Mouse (Mus musculus) frontal cortex, adult 2 months (tissue): Measurements from ENCODE around the gene Glp1r. TPM values are rescaled to one million over a fixed set of nuclear protein-coding genes. Genes with fewer than 3 reads are reported as not detected.

Experiments used
- DNase-seq, 2 experiments: peaks; one replicate each; pipeline ENCODE4 v3.0.0; 2022; ENCODE audit warnings: low spot score in 1 of 2; ENCODE audit errors: extremely low spot score in 1 of 2
- polyA plus RNA-seq: library from polyadenylated mRNA; depleted of rRNA; stranded (reverse); fragments of >200 nt; gene quantifications from 2 replicates; pipeline ENCODE4 v1.2.3, GENCODE M21; 2012

The Glp1r gene
- polyA plus RNA-seq, 1 experiment = 0.70 TPM

DNA sequence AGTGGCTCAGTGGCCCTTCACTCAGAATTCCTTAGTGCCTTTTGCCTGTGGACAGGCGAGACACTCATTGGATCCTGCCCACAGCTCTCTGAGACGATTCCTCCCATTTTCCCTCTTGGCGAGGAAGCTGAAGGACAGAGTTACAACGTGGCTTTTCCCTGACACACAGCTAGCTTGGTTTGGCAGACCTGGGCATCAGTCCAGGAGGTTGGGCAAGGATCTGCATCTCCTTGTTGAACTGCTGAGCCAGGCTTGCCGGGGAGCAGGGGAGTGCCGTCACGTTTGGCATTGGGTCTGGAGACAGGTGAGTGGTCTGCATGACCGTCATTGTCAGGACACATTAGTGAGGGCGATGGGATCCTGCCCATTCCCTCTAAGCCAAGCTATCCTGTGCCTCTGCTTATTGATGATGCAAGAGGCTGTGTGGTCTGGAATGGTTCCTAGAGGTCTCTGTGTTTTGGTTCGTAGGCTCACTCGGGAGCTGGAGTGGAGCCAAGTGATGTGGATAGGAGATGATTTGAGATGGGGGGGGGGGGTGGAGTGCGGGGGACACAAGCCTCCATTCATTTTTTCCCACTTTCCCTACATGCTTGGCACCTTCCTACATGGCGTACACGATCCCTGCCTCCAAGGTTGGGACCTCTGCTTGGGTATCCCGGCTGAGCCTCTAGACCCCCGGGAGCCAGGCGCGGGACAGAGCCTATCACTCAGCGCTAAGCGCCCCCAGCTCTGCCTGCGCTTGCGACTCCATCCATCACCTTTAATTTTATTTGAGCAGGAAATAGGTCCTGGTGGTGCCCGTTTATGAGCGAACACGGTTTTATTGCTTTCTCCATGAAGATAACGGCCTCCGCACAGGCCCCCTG lies 9.5 kb downstream of the Glp1r start:
- no peak for DNase-seq

DNA sequence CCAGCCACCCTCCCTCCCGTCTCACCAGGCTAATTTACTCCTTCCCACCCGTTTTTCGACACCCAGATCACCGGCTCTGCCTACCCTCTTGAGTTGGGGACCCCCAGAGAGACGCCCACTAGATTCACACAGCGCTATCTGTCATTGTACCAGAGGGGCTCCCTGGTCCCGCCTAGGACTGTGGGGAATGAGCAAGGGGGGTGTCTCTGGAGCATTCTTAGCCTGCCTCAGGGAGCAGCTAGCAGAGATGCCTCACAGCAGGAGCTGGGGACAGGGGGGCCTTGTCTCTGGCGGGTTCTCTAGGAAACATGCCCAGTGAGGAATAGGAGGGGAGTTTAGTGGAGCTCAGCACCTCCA lies 10.1 kb downstream of the Glp1r start:
- no peak for DNase-seq

DNA sequence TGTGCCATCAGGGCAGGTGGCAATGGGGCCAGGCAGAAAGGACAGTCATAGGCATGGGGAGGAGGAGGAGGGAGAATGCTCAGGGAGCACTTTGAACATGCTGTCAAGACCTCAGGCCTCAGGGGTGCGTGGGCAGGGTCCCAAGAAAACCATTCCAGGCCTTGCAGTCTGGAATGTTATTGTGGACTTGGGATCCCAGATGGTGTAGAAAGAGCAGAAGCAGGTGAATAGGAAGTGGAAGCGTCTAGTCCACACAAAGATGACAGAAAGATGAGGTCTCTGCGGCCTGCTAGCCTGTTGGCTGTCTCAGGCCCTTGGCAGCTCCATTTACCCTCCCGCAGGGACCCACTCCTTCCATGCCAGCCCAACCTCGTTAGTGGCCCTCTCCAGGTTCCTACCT lies 10.9 kb downstream of the Glp1r start:
- DNase-seq = no peak

DNA sequence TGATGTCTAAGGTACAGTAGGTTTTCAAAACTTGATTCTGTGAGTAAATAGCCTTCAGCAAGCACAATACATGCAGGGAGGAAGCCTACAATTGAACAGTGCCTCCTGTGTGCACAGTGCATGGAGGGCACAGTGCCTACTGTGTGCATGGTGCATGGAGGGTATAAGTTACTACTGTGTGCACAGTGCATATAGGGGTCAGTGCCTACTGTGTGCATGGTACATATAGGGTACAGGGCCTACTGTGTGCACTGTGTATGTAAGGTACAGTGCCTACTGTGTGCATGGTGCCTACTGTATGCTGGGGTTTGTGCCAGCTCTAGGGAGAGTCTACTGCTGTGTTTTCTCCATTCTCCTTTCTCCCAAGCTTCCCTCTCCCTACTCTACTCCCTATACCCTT lies 12.6 kb downstream of the Glp1r start:
- no peak for DNase-seq

DNA sequence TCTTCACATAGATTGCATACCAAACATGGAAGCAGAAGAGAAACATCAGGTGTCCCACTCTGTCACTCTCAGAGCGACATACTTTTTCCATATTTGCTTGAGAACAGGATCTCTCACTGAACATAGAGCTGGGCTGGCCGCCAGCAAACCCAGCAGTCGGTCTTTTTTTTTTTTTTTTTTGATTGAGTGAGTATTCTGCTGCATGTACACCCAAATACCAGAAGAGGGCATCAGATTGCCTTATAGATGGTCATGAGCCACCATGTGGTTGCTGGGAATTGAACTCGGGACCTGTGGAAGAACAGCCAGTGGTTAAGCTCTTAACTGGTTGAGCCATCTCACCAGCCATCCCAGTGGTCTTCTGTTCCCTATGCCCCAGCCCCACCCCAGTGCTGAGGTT lies 21.9 kb downstream of the Glp1r start:
- DNase-seq = no peak

DNA sequence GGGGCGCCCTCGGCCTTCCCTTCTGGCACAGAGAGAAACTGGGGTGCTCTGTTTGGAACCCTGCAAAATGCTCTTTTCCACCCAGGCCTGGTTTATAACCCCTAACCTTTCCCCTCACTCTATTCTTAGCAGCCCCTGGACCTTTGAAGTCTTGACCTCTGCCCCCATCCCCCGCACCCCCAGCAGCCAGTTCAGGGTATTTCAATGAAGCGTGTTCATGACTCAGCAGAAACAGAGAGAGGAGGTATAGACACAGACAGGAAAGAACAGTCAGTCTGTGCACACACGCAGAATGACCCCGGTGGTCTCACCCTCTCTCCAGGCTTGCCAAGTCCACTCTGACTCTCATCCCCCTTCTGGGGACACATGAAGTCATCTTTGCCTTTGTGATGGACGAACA lies 29.2 kb downstream of the Glp1r start:
- DNase-seq = no peak

DNA sequence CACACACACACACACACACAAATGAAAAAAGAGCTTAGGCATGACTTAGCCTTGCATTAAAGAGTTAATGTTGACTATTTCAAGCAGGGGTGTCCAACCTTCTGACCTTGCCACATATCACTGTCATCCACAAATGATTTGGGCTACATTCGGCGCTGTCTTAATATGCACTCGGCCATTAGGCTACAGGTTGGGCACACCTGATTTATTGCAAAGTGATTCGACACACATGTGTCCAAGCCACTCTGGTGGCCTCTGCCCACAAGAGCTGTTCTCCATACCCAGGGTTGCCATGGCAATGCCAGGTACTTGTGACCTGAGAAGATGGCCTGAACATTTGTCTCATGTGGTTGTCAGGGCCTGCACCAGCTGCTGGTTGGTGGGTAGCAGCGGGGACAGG lies 31.2 kb downstream of the Glp1r start:
- no peak for DNase-seq

DNA sequence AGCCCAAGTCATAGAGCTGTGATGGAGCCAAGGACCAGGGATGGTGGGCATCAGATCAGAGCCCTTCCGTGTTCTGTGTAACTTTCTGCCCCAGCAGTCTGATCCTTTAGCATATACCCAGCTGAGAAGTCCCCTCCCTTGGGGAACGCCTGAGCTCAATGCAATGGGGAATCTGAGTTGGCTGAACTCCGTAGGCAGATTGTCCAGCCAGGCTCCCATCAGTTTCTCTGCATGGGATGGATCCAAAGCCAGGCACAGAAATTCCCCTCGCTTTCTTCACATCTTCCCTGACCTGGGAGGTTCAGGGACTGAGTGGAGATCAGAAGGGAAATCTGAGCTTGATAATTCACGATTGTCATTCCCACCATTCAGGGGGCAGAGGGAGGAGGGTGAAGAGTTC lies 33.7 kb downstream of the Glp1r start:
- DNase-seq = no peak

DNA sequence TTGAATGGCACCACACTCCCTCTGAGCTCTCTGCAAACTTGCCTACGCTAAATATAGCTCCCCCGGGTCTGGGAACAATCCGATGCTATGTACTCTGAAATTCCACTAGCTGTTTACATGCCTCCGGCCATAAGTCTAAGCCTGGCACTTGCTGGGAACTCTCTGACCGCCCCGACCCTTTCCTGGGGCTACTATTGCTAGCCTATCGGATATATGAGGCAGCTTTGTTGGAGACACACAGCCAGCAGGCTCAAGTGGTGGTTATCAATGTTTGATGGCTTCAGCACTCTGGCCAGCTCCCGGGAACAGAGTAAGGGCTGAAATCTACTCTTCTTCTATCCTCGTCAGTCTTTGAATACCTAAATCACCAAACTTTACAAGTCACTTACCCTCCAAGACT lies 36.9 kb downstream of the Glp1r start:
- no peak for DNase-seq

DNA sequence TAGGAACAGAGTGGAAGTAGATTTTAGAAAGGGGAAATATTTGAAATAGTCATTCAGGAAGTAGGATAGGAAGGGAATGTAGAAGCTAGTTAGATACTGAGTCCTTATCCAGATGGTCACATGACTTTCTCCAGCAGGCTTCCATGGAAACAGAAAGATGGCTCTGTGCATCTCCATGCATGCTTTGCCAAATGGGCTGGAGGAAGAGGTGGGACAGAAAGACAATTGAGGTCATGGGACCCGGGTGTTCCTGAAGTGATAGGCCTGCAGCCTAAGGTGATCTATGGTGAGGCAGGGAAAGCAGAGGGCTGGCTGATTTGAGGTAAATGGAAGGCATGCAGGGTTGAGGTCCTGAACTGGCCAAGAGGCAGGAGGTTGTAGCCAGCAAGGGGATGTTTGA lies 46.8 kb downstream of the Glp1r start:
- DNase-seq = no peak

DNA sequence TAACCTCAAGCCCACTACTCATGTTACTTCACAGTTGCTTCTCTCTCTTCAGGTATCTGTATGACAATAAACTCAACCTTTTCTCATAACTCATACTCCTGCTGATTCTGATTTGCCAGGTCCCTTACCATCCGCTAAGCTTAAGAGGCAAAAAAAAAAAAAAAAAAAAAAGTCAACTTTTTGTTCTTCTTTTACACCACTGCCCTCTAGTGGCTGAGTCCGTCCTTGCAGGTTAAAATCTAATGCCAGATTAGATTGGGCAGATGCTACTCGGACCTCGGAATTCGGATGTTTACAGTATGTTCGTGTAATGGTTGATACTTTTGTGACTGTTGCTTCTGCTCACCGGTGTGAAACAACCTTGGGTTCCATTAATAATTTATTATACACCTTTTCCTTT lies 49.2 kb downstream of the Glp1r start:
- DNase-seq = peak; percentile 40 to 90

DNA sequence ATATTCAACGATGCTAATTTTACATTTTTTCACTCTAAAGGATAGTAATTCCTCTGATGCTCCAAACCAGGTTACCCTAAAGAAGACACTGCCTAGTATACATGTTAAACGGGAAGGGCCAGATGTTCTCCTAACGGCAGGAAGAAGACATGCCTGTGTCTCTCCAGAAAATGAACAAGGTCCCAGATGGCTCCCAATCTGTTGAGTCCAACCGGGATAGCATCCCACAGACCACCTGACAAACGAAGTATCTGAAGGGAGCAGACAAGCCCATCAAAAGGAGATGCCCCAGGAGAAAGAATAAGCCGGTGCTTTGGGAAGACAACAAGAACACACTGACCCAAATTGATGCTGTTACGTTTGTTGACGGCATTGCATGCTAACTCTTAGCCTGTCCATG lies 50.0 kb downstream of the Glp1r start:
- no peak for DNase-seq

DNA sequence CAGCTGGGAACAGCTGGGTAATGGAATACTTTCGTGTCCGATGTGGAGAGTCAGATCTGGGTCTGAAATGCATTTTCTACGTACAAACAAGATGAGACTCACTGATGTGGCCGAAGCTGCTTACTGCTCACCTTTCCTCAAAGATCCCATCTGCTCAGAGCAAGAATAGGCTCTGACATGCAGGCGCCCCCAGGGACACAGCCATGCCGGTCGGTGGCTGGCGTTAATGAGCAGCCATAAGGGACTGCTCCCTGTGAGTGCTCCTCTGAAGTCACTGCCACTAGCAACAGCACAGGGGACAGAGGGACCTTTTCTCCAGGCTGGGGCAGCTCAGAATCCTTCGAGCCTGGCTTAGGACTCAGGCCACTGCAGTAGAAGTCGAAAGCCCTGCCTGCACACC lies 52.7 kb downstream of the Glp1r start, which contains the start of gene Umodl1:
Umodl1 (plus strand) TSS at position 301 of the 400 bp plus-strand sequence.
- no peak for DNase-seq

DNA sequence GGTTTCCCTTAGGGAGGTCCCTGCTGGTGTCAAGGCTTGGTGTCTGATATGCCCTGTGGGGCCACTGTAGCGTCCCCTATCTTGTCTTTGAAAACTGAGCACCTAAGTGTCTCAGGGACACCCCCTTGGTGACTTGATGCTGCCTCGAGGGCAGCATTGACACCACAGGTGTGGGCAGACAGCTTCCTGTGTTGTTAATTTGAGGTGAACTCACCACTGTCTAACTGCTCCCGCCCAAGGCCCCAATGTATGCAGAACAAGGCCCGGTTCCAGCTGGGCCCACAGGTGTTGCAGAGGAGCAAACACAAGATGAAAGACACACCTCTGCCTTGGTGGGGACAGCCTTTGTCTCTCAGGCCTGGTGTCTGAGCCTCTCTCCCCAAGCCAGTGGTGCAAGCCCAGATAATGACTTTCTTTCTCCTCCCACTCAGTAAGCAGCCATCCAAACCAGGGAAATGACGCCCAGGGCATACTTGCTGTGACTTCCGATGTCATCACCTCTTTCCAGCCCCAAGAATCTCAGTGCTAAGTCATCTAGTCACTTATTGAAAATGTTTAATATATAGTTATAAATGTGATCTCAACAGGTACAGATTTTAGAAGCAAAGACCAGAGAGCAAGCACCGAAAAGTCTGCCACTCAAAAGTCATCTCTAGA lies 60.4 kb downstream of the Glp1r start:
- no peak for DNase-seq

DNA sequence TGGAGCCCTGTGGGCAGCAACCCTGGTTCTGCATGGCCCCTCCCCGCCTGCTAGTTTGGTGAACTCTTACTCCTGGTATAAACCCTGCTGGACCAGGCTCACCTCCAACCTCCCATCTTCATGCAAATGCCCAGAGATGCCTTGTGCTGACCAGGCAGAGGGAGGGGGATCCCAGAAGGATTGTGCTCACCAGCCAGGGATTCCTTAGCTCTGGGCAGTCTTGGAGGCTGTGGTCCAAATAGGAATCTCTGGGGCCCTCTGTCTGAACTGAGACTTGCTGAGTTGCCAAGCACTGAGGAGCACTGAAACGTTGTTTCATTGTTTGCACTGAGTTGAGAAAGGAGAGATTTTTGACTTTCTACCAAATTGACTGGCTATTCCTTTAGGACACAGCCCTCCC lies 61.3 kb downstream of the Glp1r start:
- no peak for DNase-seq

DNA sequence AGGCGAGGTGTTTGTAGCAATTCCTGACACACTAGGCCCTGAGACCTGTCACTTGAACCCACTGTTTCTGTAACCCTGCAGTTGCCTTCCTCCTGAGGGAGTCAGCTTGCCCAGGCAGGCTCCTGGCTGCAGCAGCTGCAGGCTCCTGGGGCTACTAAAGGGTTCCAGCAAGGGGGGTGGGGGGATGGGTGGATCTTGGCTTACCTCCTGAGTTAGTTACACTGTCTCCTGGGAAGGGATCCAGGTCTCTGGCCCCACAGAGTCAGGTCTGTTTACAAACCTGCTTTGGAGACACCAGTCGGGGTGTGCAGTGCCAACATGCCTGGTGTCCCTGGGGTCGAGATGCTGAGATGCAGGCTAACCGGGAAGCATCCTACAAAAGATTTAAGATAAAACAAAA lies 68.4 kb downstream of the Glp1r start:
- DNase-seq = no peak

DNA sequence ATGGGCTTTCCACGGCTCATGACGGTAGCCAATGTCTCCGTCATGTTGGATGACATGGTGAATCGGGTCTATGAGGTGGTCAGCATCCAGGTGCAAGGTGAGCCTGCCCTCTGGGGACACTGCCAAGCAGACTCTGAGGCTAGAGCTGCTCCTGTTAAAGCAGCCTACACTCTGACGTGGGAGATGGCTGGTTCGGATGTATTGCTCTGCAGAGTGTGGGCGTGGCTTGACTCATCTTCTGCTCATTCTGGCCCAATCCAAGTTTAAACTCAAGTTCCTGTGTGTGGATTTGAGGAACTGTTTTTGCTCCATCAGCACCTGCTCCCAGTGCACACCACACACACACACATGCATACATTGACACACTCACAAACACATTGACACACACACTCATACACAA lies 70.3 kb downstream of the Glp1r start:
- DNase-seq = peak; percentile 39 to 78

DNA sequence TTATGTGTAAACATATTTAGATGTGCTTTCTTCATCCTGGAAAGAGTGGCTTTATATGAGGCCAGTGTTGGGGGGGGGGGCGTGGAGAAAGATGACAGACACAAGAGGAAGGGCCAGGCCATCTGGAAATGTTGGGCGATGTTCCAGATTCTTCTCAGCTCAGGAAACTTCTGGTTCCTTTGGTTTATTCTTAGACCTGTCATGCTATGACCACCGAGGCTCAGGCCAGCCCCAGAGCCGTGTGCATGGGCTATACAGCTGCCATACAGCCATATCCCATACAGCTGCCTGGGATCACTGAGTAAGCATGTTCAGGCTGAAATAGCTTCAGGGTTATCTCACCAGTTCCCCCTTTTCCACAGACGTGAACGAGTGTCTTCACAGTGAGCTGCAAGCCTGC lies 71.7 kb downstream of the Glp1r start:
- DNase-seq = peak in 1 of 2 experiments; percentile 19

DNA sequence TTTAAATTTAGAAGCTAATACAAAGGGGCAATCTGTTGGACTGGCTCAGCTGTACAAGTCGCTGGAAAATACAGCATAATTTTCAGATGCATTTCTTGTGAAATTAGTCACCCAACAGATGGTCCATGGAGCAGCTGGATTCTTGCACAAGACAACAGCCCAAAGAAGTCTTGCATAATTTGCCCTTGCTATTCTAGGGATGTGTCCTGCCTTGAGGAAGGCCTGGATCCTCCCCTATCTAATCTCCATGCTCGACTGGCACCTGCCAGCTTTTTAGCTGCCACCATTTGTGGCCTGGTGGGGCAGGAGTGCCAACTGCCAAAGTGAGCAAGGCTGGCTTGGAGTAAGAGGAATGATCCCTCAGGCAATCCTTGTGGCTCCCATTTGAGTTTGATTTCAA lies 75.7 kb downstream of the Glp1r start:
- peak; percentile 17 to 45 for DNase-seq

DNA sequence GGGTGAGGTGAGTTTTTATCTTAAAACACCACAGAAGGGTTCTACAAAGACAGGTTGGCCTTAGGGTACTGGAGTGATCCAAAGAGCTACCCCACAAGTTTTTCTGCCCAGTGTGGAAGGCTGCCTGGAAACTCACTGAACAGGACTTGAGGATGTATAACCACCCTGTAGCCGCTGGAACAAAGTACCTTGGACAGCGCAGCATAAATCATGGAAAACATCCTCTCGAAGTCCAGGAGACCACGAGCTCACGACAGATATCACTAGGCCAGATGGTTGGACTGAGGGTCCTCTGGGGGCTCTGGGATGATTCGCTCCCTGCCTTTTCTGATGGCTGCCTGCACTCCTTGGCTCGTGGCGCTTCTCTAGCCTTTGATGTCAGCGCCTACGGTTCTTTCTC lies 76.9 kb downstream of the Glp1r start:
- DNase-seq = no peak

DNA sequence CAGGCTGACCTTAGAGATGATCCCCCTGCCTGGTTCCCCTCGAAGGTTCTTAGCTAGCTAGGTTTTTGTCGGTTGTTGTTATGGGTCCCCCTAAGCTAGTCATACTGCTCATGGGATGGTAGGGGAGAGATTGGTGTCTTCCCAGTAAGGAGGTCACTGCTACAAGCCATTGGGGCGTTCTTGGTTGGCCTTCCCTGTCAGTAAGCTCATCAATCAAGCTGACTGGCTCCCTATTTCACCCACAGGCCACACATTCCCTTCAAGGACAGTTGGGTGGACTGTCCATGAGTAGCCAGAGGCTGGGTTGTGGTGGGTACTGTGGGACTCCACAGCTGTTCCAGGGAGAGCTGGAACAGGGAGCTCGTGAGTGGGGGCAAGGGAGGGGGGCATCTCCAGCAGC lies 81.9 kb downstream of the Glp1r start:
- no peak for DNase-seq

DNA sequence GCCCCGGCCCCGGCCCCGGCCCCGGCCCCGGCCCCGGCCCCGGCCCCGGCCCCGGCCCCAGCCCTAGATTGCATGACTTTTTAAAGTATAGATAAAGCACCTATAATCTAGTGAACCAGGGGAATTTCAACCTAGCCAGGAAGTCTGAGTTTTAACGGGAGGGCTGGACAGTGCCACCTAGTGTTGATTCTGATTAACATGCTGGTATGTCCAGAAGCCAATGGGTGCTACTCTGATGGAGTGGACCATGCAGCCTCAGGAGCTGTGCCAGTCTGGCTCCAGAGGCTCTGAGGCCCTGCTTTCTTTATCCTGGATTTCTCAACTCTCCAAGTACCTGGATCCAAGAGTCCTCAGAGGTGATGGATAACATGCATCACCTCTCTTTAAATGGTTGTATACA lies 88.6 kb downstream of the Glp1r start:
- peak in 1 of 2 experiments; percentile 64 for DNase-seq
